Mouse (Mus musculus) MEL (cell line): ENCODE data around the gene Chrna1. TPM values are rescaled to one million over a fixed set of nuclear protein-coding genes. Genes with fewer than 3 reads are reported as not detected.
A peak's percentile ranks its signal among the peaks of the same experiment; 100 is the strongest.

Source experiments
- DNase-seq: peaks from one replicate; pipeline ENCODE4 v3.0.0; 2011; ENCODE audit warnings: low read depth, low spot score
- H3K27ac ChIP-seq: 2 replicates; pipeline ENCODE4 v1.5.1; 2012; ENCODE audit warnings: low read depth, mild to moderate bottlenecking, control low read depth, low read length, moderate library complexity; ENCODE audit not compliant: control insufficient read depth
- H3K27me3 ChIP-seq, 2 experiments: fragments of 150-350 bp in 1 of 2; sonication (generic) in 1 of 2; 2 replicates each; pipeline ENCODE4 v1.6.1; 2012; ENCODE audit warnings: low read length in 2 of 2, mild to moderate bottlenecking in 2 of 2, improper control_type of control experiment in 1 of 2, moderate library complexity in 1 of 2; ENCODE audit not compliant: insufficient read depth in 2 of 2, control insufficient read depth in 1 of 2
- H3K36me3 ChIP-seq, 2 experiments: 2 replicates each; pipeline ENCODE4 v1.6.1; 2012 to 2014; ENCODE audit warnings: low read length in 2 of 2, improper control_type of control experiment in 1 of 2, inconsistent platforms in 1 of 2, mild to moderate bottlenecking in 1 of 2; ENCODE audit not compliant: insufficient read depth in 2 of 2, control insufficient read depth in 1 of 2
- H3K4me1 ChIP-seq, 2 experiments: fragments of 150-350 bp in 1 of 2; sonication (generic) in 1 of 2; 2 replicates each; pipeline ENCODE4 v1.6.1; 2012; ENCODE audit warnings: low read length in 2 of 2, improper control_type of control experiment in 1 of 2, mild to moderate bottlenecking in 1 of 2; ENCODE audit not compliant: insufficient read depth in 2 of 2, control insufficient read depth in 1 of 2
- H3K4me3 ChIP-seq, 2 experiments: fragments of 150-350 bp in 1 of 2; sonication (generic) in 1 of 2; 2 replicates each; pipeline ENCODE4 v1.5.1; 2012; ENCODE audit warnings: low read depth in 2 of 2, low read length in 2 of 2, mild to moderate bottlenecking in 2 of 2, moderate library complexity in 2 of 2, control low read depth in 1 of 2, improper control_type of control experiment in 1 of 2; ENCODE audit not compliant: control insufficient read depth in 1 of 2, insufficient read depth in 1 of 2
- H3K79me2 ChIP-seq: 2 replicates; pipeline ENCODE4 v1.6.1; 2012; ENCODE audit warnings: mild to moderate bottlenecking, low read length, moderate library complexity; ENCODE audit not compliant: control insufficient read depth, poor library complexity, insufficient read depth
- H3K9ac ChIP-seq: 2 replicates; pipeline ENCODE4 v1.6.1; 2012; ENCODE audit warnings: low read depth, mild to moderate bottlenecking, control low read depth, low read length, moderate library complexity; ENCODE audit not compliant: control insufficient read depth, poor library complexity, severe bottlenecking
- H3K9me3 ChIP-seq: fragments of 150-350 bp; sonication (generic); replicated peaks from 2 replicates; pipeline ENCODE4 v1.6.1; 2012; ENCODE audit warnings: mild to moderate bottlenecking, low read length, improper control_type of control experiment, moderate library complexity; ENCODE audit not compliant: insufficient read depth
- CHD2 ChIP-seq: IDR thresholded peaks from 2 replicates; pipeline ENCODE4 v1.6.1; 2011; ENCODE audit warnings: low read length, improper control_type of control experiment
- CTCF ChIP-seq, 3 experiments: IDR thresholded peaks in 2 of 3; conservative IDR thresholded peaks in 1 of 3; 2 replicates each; pipeline ENCODE4 v1.5.1; 2011 to 2012; ENCODE audit warnings: low read length in 3 of 3, low read depth in 2 of 3, mild to moderate bottlenecking in 2 of 3, improper control_type of control experiment in 1 of 3, inconsistent platforms in 1 of 3, mixed read lengths in 1 of 3, moderate library complexity in 1 of 3; ENCODE audit not compliant: control insufficient read depth in 1 of 3, insufficient read depth in 1 of 3, poor library complexity in 1 of 3, severe bottlenecking in 1 of 3
- E2F4 ChIP-seq: IDR thresholded peaks from 2 replicates; pipeline ENCODE4 v1.6.1; 2011; ENCODE audit warnings: low read depth, low read length, improper control_type of control experiment, borderline replicate concordance
- ELF1 ChIP-seq: IDR thresholded peaks from 2 replicates; pipeline ENCODE4 v1.6.1; 2014; ENCODE audit warnings: low read depth, mild to moderate bottlenecking, inconsistent platforms, low read length, improper control_type of control experiment, moderate library complexity
- EP300 ChIP-seq, 2 experiments: IDR thresholded peaks; 2 replicates each; pipeline ENCODE4 v1.6.1; 2011; ENCODE audit warnings: improper control_type of control experiment in 2 of 2, low read length in 2 of 2, low read depth in 1 of 2, mild to moderate bottlenecking in 1 of 2
- GATA1 ChIP-seq: IDR thresholded peaks from 2 replicates; pipeline ENCODE4 v1.6.1; 2011; ENCODE audit warnings: low read depth, low read length, improper control_type of control experiment
- HCFC1 ChIP-seq: IDR thresholded peaks from 2 replicates; pipeline ENCODE4 v1.6.1; 2012; ENCODE audit warnings: low read depth, mild to moderate bottlenecking, inconsistent platforms, low read length, improper control_type of control experiment, moderate library complexity
- MAFK ChIP-seq: IDR thresholded peaks from 2 replicates; pipeline ENCODE4 v1.6.1; 2011; ENCODE audit warnings: low read depth, mild to moderate bottlenecking, low read length, improper control_type of control experiment, borderline replicate concordance
- MAX ChIP-seq: IDR thresholded peaks from 2 replicates; pipeline ENCODE4 v1.6.1; 2011; ENCODE audit warnings: low read length, improper control_type of control experiment
- MAZ ChIP-seq: IDR thresholded peaks from 2 replicates; pipeline ENCODE4 v1.6.1; 2012; ENCODE audit warnings: low read depth, mild to moderate bottlenecking, inconsistent platforms, low read length, improper control_type of control experiment
- MYC ChIP-seq: IDR thresholded peaks from 2 replicates; pipeline ENCODE4 v1.6.1; 2011; ENCODE audit warnings: low read depth, mild to moderate bottlenecking, low read length, improper control_type of control experiment, moderate library complexity
- NELFE ChIP-seq: IDR thresholded peaks from 2 replicates; pipeline ENCODE4 v1.6.1; 2011; ENCODE audit warnings: low read depth, low read length, improper control_type of control experiment
- RAD21 ChIP-seq: IDR thresholded peaks from 2 replicates; pipeline ENCODE4 v1.6.1; 2011; ENCODE audit warnings: mild to moderate bottlenecking, low read depth, low read length, improper control_type of control experiment
- RCOR1 ChIP-seq: IDR thresholded peaks from 2 replicates; pipeline ENCODE4 v1.6.1; 2012; ENCODE audit warnings: low read depth, mild to moderate bottlenecking, inconsistent platforms, low read length, improper control_type of control experiment
- SMC3 ChIP-seq: IDR thresholded peaks from 2 replicates; pipeline ENCODE4 v1.6.1; 2011; ENCODE audit warnings: low read depth, low read length, improper control_type of control experiment
- TBP ChIP-seq: IDR thresholded peaks from 2 replicates; pipeline ENCODE4 v1.8.0; 2011; ENCODE audit warnings: low read depth, low read length, improper control_type of control experiment
- USF1 ChIP-seq: IDR thresholded peaks from 2 replicates; pipeline ENCODE4 v1.6.1; 2014; ENCODE audit warnings: low read depth, mild to moderate bottlenecking, inconsistent platforms, low read length, improper control_type of control experiment, moderate library complexity
- ZC3H11A ChIP-seq: IDR thresholded peaks from 2 replicates; pipeline ENCODE4 v1.6.1; 2012; ENCODE audit warnings: low read depth, mild to moderate bottlenecking, inconsistent platforms, low read length, improper control_type of control experiment
- polyA plus RNA-seq, 2 experiments: library from polyadenylated mRNA; stranded (reverse) in 1 of 2; unstranded in 1 of 2; fragments of >175 nt in 1 of 2; fragments of >200 nt in 1 of 2; gene quantifications; 2 replicates each; pipeline versions ENCODE4 v1.2.1 to v1.2.4; 2012; ENCODE audit warnings: low replicate concordance in 2 of 2, low read depth in 1 of 2; ENCODE audit not compliant: insufficient read length in 2 of 2, insufficient read depth in 1 of 2, missing spikeins in 1 of 2
- total RNA-seq: library from RNA; depleted of rRNA; stranded (reverse); fragments of 300-350 nt; gene quantifications from 2 replicates; pipeline ENCODE4 v1.2.3, GENCODE M21; 2012

The Chrna1 gene
- total and polyA plus RNA-seq, 3 experiments, result 0.12 TPM; not detected in 2

GRCm38 (mm10) chr2:73540450-73541162 lies 39.5 kb downstream of the Chrna1 start:
- DNase-seq, result peak; percentile 89
- Histone ChIP-seq H3K27me3 (no peaks in the 10 kb centered on the region), H3K36me3 (peaks cover 0 to 8% of the 10 kb centered on the region in 2 experiments; a peak in 2 of 4 replicates), H3K4me1 (peaks cover 4 to 9% of the 10 kb centered on the region in 2 experiments; a peak in 3 of 4 replicates), H3K9ac (peak overlapping the region; percentile 74), H3K4me3 (peak overlapping the region; percentile 46 to 64), H3K9me3 (no peaks in the 10 kb centered on the region), H3K27ac (peak overlapping the region; percentile 79), H3K79me2 (peaks cover 2% of the 10 kb centered on the region; the same call in 1 of the 2 replicates)
- TF ChIP-seq NELFE, result peak; percentile 36; the same call in 1 of the 2 replicates
- TF ChIP-seq RCOR1, result 0 out of 2 replicates have a peak, but pooled peaks have one; percentile 8
- no peak for TF ChIP-seq RAD21
- peak in 1 of 2 experiments; percentile 13; a peak in 1 of 4 replicates for TF ChIP-seq EP300 (IDR thresholded peaks at IDR 0.05; ENCODE audit: low read depth in 1 of 2, low read length in 2 of 2)
- TF ChIP-seq MAX, result peak; percentile 91
- 0 out of 2 replicates have a peak, but pooled peaks have one; percentile 73 for TF ChIP-seq E2F4
- TF ChIP-seq TBP, result 0 out of 2 replicates have a peak, but pooled peaks have one; percentile 7
- TF ChIP-seq HCFC1, result peak; percentile 59; the same call in 1 of the 2 replicates
- 0 out of 2 replicates have a peak, but pooled peaks have one; percentile 36 for TF ChIP-seq MAZ
- no peak for TF ChIP-seq CHD2
- peak; percentile 80 for TF ChIP-seq ELF1
- no peak for TF ChIP-seq GATA1
- peak; percentile 74 for TF ChIP-seq USF1
- peak; percentile 77 for TF ChIP-seq MYC

GRCm38 (mm10) chr2:73539697-73540096 lies 40.4 kb downstream of the Chrna1 start:
- Histone ChIP-seq H3K36me3 (peaks cover 0 to 8% of the 10 kb centered on the region in 2 experiments; a peak in 2 of 4 replicates), H3K9me3 (no peaks in the 10 kb centered on the region), H3K27ac (no peak overlapping the region), H3K9ac (no peak overlapping the region), H3K27me3 (no peaks in the 10 kb centered on the region), H3K79me2 (peaks cover 2% of the 10 kb centered on the region; the same call in 1 of the 2 replicates), H3K4me1 (peaks cover 4 to 9% of the 10 kb centered on the region in 2 experiments; a peak in 3 of 4 replicates), H3K4me3 (no peak overlapping the region)
- peak; percentile 49 for DNase-seq
- peak; percentile 40 for TF ChIP-seq RAD21
- peak; percentile 37 for TF ChIP-seq SMC3
- peak; percentile 25 to 58 (median 45); a peak in 5 of 6 replicates for TF ChIP-seq CTCF (IDR thresholded peaks at IDR 0.05 in 2 of 3, conservative IDR thresholded peaks at IDR 0.05 in 1 of 3; ENCODE audit: control insufficient read depth in 1 of 3, insufficient read depth in 1 of 3, low read depth in 2 of 3, low read length in 3 of 3, poor library complexity in 1 of 3, severe bottlenecking in 1 of 3)
- peak; percentile 31; the same call in 1 of the 2 replicates for TF ChIP-seq ZC3H11A
- TF ChIP-seq MAFK, result no peak
